Mouse (Mus musculus) liver, embryonic 16.5 days (tissue): ENCODE results near the gene Kdm6b. TPM values are rescaled to one million over a fixed set of nuclear protein-coding genes. Genes with fewer than 3 reads are reported as not detected.

Source experiments
- ATAC-seq: fragments of 200-750 bp; cut with Nextera tagmentation; 2 replicates; pipeline ENCODE4 v1.8.0; 2017; ENCODE audit warnings: low read depth, mild to moderate bottlenecking, moderate number of reproducible peaks, moderate library complexity
- H3K27ac ChIP-seq: fragments of 300-500 bp; sonication (generic); 2 replicates; pipeline ENCODE4 v1.5.1; 2014; ENCODE audit warnings: mild to moderate bottlenecking, low read length
- H3K27me3 ChIP-seq: fragments of 300-500 bp; sonication (generic); 2 replicates; pipeline ENCODE4 v1.6.1; 2014; ENCODE audit warnings: low read depth, low read length, mixed read lengths; ENCODE audit not compliant: control insufficient read depth, insufficient read depth
- H3K36me3 ChIP-seq: fragments of 300-500 bp; sonication (generic); 2 replicates; pipeline ENCODE4 v1.6.1; 2014; ENCODE audit warnings: mild to moderate bottlenecking; ENCODE audit not compliant: control insufficient read depth, insufficient read depth
- H3K4me1 ChIP-seq: fragments of 300-500 bp; sonication (generic); 2 replicates; pipeline ENCODE4 v1.6.1; 2014; ENCODE audit warnings: low read depth, low read length, mixed read lengths; ENCODE audit not compliant: control insufficient read depth
- H3K4me2 ChIP-seq: fragments of 300-500 bp; sonication (generic); 2 replicates; pipeline ENCODE4 v1.6.1; 2014; ENCODE audit warnings: low read depth, low read length, mixed read lengths
- H3K4me3 ChIP-seq: fragments of 300-500 bp; sonication (generic); 2 replicates; pipeline ENCODE4 v1.5.1; 2014; ENCODE audit warnings: low read depth, mild to moderate bottlenecking, low read length
- H3K9ac ChIP-seq: fragments of 300-500 bp; sonication (generic); 2 replicates; pipeline ENCODE4 v1.6.1; 2014; ENCODE audit warnings: low read depth, low read length
- H3K9me3 ChIP-seq: fragments of 300-500 bp; sonication (generic); replicated peaks from 2 replicates; pipeline ENCODE4 v1.6.1; 2016; ENCODE audit warnings: low read length; ENCODE audit not compliant: control insufficient read depth
- WGBS: fragments of 180-500 bp; shearing (Covaris S2); extraction: QIAGEN DNeasy Blood & Tissue Kit; methylation state at CpG from one replicate; pipeline ENCODE4 v1.1.7; 2014; ENCODE audit not compliant: insufficient replicate concordance; 5-methylcytosine and 5-hydroxymethylcytosine counted together
- polyA plus RNA-seq: library from polyadenylated mRNA; unstranded; fragments of >200 nt; fragmentation: Nextera tagmentation; extraction: Ambion mirVana; gene quantifications from 2 replicates; pipeline ENCODE4 v1.2.1, GENCODE M21; 2015

Gene Kdm6b
- polyA plus RNA-seq, 1 experiment from 2014 or later: 4.1 TPM

DNA sequence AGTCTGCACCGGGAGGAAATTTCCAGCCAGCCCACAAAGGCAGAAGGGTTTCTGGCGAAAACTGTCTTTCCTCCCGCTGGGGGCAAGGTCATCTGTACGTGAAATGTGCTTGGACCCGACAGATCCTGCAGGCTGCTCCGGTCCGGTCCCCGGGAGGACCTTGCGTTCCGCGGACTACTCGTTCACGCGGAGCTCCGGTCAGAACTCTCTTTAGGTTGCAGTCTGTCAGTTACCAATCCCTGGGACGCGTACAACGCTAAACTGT is 3.5 kb downstream of the Kdm6b start:
- Histone ChIP-seq H3K4me2 (peak overlapping the region; percentile 100), H3K36me3 (peaks cover 10% of the 10 kb centered on the region; the same call in 1 of the 2 replicates), H3K27me3 (no peaks in the 10 kb centered on the region), H3K9me3 (no peaks in the 10 kb centered on the region), H3K4me3 (peak overlapping the region; percentile 86), H3K27ac (peak overlapping the region; percentile 90), H3K4me1 (peaks cover 54% of the 10 kb centered on the region), H3K9ac (peak overlapping the region; percentile 75)
- 0% methylated on average over 18 of the region's 18 CpGs for WGBS
- ATAC-seq: no peak

DNA sequence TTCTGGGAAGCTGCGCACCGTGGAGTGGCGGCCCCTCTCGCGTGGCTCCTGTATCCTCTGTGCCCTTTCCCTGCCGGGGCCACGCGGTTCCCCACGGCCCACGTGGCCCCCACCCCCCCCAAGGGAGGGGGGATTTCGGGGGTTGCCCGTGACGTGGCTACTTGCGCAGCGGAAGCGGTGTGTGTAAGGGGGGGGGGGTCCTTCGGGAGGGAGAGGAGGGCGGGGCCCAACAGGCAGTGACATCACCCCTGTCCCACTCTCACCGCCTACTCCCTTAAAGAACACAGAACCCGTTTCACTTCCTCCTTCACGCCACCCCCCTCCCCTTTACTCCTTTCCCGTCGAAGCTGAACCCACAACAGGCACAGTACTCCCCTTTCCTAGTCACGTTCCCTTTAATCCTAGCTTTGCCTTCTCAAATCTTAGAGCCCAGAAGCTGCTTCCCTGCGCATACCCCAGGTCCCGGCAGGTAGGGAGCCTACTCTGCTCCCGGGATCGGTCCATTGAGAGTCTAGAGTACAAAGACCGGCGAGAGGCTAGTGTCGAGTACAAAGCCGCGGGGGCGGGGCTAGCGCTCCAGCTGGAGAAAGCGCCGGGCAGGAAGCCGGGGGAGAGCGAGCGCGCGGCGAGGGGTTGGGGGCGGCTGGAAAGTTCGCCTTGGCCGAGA is 4.0 kb downstream of the Kdm6b start:
- WGBS: under 1% methylated on average over 42 of the region's 46 CpGs
- peaks cover 10% of the 10 kb centered on the region for H3K36me3 ChIP-seq
- H3K4me2 ChIP-seq: peak overlapping the region; percentile 100
- H3K27me3 ChIP-seq: no peaks in the 10 kb centered on the region
- peak overlapping the region; percentile 75 for H3K9ac ChIP-seq
- peaks cover 54% of the 10 kb centered on the region for H3K4me1 ChIP-seq
- peak overlapping the region; percentile 86 for H3K4me3 ChIP-seq
- no peaks in the 10 kb centered on the region for H3K9me3 ChIP-seq
- peak; percentile 22 for ATAC-seq
- peak overlapping the region; percentile 90 for H3K27ac ChIP-seq

DNA sequence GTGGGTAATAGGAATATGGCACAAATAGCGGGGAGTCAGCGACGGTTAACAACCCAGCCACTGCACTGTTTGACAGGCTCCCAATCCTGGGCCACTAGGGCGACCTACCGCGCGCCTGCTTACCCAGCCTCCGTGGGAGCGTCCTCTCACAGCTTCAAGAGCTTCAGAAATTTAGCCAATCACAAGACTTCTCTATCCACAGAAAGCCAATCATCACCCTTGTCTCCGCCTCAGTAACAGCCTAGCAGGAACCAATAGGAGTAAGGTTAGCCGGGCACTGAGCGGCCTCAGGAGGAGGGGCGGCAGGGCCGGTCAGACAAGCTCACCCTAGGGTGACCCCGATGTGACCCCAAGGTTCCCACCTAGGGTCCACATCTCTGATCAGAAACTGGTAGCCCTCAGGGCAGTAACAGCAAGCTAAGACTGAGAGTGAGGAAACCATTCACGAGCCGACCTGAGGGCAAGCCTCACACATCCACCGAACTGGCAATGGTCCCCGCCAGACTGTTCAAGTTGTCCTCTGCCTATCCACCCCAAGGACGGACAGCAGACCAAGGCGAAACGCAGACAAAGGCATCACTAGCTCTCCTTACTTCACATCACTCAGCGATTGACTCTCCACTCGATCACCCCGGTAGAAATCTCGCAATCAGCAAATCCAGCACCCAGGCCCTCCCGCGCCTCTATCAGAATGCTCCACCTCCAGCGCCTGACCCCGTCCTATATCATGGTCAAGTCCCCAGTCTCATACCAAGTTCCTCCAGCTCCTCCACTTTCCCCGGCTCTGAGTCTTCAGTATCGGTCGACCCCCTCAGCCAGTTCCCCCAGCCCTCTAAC is 4.7 kb downstream of the Kdm6b start:
- WGBS: under 1% methylated on average over 33 of the region's 33 CpGs
- peak overlapping the region; percentile 75 for H3K9ac ChIP-seq
- H3K4me2 ChIP-seq: peak overlapping the region; percentile 100
- peak; percentile 85 for ATAC-seq
- peak overlapping the region; percentile 90 for H3K27ac ChIP-seq
- no peaks in the 10 kb centered on the region for H3K27me3 ChIP-seq
- peak overlapping the region; percentile 86 for H3K4me3 ChIP-seq
- H3K36me3 ChIP-seq: peaks cover 10% of the 10 kb centered on the region
- peaks cover 46% of the 10 kb centered on the region for H3K4me1 ChIP-seq
- no peaks in the 10 kb centered on the region for H3K9me3 ChIP-seq

DNA sequence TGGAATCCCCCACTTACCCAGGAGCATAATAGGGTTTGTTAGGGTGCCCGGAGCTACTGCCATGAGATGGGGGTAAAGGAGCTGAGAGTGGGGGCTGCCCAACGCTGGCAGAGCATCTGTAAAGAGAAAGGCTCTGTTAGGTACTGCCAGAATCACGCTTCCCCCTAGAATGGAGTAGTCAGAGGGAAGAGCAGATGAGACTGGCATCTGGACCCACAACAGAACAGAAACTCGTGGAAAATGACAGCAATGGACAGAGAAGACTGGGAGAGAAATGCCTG is 5.8 kb downstream of the Kdm6b start:
- Histone ChIP-seq H3K9me3 (no peaks in the 10 kb centered on the region), H3K27ac (no peak overlapping the region), H3K9ac (no peak overlapping the region), H3K27me3 (no peaks in the 10 kb centered on the region), H3K36me3 (peaks cover 13% of the 10 kb centered on the region), H3K4me3 (no peak overlapping the region), H3K4me1 (peaks cover 37% of the 10 kb centered on the region), H3K4me2 (no peak overlapping the region)
- WGBS: 71% methylated on average over 4 of the region's 4 CpGs
- no peak for ATAC-seq

DNA sequence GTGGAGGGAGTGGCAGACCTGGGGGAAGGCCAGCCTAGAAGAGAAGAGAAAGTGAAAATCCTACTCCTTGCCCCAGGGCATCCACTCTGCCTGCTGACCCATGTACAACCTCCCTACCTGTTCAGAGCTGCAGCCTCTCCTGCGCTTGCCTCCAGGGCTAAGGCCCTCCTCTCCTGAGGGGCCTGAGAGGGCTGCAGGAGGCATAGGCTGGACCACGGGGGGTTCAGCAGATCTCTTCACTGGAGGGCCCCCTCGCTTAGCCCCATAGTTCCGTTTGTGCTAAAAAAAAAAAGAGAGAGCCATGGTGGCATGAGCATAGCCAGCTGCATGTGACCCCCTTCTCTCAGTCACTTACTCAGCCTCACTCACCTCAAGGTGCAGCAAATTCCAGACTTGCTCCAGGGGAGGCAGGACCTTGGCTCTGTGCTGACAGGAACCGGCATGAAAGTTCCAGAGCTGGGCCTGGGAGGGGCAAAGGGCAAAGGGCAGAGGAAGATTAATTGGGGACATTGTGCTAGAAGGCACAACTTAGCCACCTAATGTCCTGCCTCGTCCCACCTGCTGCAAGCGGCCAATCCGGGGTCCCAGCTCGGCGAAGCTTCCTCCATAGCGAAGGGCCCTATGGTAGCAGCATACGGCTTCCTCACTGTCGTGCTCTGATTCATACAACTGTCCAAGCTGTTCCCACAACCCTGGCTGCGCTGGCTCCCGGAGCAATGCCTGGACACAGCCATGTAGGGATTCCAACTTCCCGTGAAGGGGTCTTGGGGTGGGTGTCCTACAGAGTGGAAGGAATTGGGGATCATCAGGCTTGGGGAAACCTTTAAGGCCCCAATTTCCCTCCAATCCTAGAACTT is 6.4 kb downstream of the Kdm6b start:
- Histone ChIP-seq H3K27me3 (no peaks in the 10 kb centered on the region), H3K9me3 (no peaks in the 10 kb centered on the region), H3K4me3 (no peak overlapping the region), H3K27ac (no peak overlapping the region), H3K4me1 (peaks cover 31% of the 10 kb centered on the region), H3K4me2 (no peak overlapping the region), H3K9ac (no peak overlapping the region), H3K36me3 (peaks cover 13% of the 10 kb centered on the region)
- no peak for ATAC-seq
- 79% methylated on average over 16 of the region's 16 CpGs for WGBS

DNA sequence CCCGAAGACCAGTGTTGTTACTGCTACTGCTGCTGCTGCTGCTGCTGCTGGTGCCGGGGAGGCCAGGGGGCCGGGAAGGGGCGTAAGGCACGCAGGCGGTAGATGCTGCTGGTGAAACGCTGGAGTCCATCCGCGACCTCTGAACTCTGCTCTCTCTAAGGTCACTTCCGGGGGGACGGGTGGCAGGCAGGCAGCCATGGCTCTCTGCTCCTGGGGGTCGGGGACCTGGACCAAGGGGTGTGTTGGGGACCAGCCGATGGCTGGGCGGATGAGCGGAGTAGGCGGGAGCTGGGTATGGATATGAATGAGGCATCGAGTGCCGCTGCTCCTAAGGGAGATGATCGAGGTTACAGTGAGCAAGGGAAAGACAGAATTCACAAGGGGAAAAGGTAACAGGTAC is 7.2 kb downstream of the Kdm6b start:
- no peaks in the 10 kb centered on the region for H3K9me3 ChIP-seq
- H3K36me3 ChIP-seq: peaks cover 13% of the 10 kb centered on the region
- H3K27me3 ChIP-seq: no peaks in the 10 kb centered on the region
- no peak overlapping the region for H3K4me2 ChIP-seq
- no peak overlapping the region for H3K4me3 ChIP-seq
- ATAC-seq: no peak
- H3K27ac ChIP-seq: no peak overlapping the region
- no peak overlapping the region for H3K9ac ChIP-seq
- peaks cover 29% of the 10 kb centered on the region for H3K4me1 ChIP-seq
- 86% methylated on average over 19 of the region's 19 CpGs for WGBS

DNA sequence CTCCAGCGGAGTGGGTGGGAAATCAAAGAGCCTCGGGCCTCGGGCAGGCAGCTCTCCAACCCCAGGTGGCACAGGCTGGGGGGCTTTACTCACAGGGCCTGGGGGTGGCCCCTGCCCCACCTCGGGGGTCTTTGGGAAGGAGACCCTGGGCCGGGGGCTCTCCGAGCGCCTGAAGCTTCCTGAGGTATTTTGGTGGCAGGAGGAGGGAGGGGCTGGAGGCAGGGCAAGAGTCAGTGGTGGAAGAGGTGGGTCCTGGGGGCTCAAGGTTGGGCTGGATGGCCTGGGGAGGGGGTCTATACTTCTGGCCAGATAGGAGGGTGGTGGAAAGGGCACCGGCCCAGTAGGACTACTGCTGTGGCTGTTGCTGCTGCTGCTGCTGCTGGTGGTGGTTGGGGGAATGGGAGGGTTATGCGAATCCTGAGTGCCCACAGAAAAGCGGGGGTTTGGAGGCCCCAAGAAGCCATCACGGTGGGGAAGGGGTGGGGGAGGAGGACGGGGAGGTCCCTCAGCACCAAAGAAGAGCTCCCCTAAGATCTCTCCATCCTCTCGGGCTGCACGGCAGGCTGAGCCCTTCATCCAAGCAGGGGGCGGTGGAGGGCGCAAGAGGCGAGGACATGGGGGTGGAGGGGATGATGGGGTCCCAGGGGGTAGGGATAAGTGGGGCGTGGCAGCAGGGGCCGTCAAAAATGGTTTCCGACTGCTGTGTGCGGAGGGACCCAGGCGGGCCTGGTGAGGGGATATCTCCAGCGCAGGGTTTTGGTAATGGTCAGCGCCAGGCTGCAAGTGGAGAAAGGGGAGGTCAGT is 7.9 kb downstream of the Kdm6b start:
- Histone ChIP-seq H3K36me3 (peaks cover 16% of the 10 kb centered on the region), H3K27ac (no peak overlapping the region), H3K27me3 (no peaks in the 10 kb centered on the region), H3K4me3 (no peak overlapping the region), H3K9ac (no peak overlapping the region), H3K4me2 (no peak overlapping the region), H3K4me1 (peaks cover 27% of the 10 kb centered on the region), H3K9me3 (no peaks in the 10 kb centered on the region)
- ATAC-seq: no peak
- 82% methylated on average over 24 of the region's 24 CpGs for WGBS

DNA sequence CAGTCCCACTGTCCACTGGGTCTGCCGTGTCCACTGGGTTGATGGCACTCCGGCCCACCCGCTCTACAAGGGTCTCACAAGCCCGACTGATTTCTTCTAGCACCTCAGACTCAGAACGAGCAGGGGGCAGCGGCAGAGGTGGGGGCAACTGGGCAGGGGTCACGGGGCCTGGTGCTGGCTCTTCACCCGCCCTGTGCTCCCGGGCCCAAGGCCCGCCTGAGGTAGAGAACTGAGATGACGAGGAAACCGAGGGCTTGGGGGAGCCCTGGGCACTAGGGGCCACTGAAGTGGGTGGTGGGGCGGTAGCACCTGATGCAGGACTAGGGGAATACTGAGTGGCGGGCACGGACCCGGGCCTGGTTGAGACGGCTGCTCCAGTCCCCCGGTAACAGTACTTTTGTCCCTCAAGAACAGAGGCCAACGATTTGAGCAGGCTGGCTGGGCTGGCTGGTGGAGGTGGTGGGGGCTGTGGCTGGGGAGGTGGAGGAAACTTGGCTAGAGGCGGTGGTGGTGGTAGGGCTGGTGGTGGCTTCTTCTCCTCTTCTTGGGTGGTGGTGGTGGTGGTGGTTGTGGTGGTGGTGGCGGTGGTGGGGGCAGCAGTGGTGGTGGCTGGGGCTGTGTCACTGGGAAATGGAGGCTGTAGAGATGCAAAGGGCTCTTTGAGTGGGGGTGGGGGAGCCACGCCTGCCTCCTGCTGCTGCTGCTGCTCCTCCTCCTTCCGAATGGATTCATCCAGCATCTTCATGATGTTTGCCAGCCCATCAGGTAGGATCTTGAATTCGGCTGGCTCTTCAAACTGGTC is 8.7 kb downstream of the Kdm6b start:
- H3K27ac ChIP-seq: no peak overlapping the region
- H3K27me3 ChIP-seq: no peaks in the 10 kb centered on the region
- ATAC-seq: no peak
- H3K4me3 ChIP-seq: no peak overlapping the region
- no peaks in the 10 kb centered on the region for H3K9me3 ChIP-seq
- no peak overlapping the region for H3K9ac ChIP-seq
- peaks cover 19% of the 10 kb centered on the region for H3K4me1 ChIP-seq
- WGBS: 78% methylated on average over 24 of the region's 24 CpGs
- no peak overlapping the region for H3K4me2 ChIP-seq
- H3K36me3 ChIP-seq: peaks cover 19% of the 10 kb centered on the region
